Mouse (Mus musculus): ENCODE measurements at regions not wholly inside any gene's neighbourhood (a gene's known extent, or its start where the extent isn't known, plus 50 kb on each side); places are given as distances from the start of the nearest gene placed in this dataset.

DNA sequence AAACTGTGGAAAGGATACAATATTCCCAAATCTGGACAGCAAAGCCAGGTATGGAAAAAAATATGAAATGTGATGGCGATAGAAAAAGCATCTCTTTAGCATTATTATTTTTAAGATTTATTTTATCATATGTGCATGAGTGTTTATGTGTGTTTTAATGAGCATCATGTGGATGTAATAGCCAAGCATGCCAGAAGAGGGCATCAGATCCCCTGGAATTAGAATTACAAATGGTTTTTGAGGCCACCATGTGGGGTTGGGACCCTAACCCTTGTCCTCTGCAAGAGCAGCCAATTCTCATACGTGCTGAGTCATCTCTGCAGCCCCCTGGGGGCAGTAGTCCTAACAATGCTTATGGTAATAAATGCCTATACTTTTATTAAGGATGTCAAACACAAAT lies 111.4 kb upstream of the Vstm2b start:
- ATAC-seq (ENCODE audit: low FRiP score, low read depth) (no peak), DNase-seq (ENCODE audit: low spot score) (no peak)
- no peak overlapping the region for H3K9ac ChIP-seq (ENCODE audit: low read depth, low read length, severe bottlenecking)
- H3K9me3 ChIP-seq (ENCODE audit: control insufficient read depth, low read length) = no peaks in the 10 kb centered on the region
- no peaks in the 10 kb centered on the region for H3K36me3 ChIP-seq (ENCODE audit: control insufficient read depth, insufficient read depth, low read length)
- TF ChIP-seq POLR2A (IDR thresholded peaks at IDR 0.05; ENCODE audit: borderline replicate concordance, extremely low read depth, insufficient read depth, insufficient read length) = no peak
- H3K27ac ChIP-seq (replicated peaks; ENCODE audit: low read depth, low read length) = no peak overlapping the region
- H3K27me3 ChIP-seq (ENCODE audit: control insufficient read depth, insufficient read depth, low read length) = no peaks in the 10 kb centered on the region
- WGBS = 80% methylated on average over 2 of the region's 2 CpGs
- no peak overlapping the region for H3K4me2 ChIP-seq (replicated peaks; ENCODE audit: low read depth, low read length, severe bottlenecking)
- H3K4me1 ChIP-seq (ENCODE audit: control insufficient read depth, insufficient read depth, low read length) = no peaks in the 10 kb centered on the region
- no peak overlapping the region for H3K4me3 ChIP-seq (replicated peaks; ENCODE audit: low read length)

DNA sequence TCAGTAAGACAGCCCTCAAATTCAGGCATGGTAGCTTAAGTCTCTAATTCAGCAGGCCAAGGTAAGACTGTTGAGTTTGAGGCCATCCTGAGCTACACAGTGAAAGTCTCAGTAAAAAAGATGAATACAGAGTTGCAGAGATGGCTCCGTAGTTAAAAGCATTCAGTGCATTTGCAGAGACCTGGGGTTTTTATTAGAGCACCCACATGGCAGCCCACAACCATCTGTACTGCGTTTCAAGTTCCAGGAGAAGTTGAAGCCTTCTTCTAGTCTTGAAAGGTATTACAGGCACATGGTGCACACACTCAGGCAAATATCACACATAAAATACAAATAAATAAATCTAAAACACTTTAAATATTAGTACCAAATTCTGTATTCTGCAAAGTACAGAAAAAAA lies 109.6 kb upstream of the Vstm2b start:
- 55% methylated on average over 2 of the region's 2 CpGs for WGBS
- H3K9me3 ChIP-seq (ENCODE audit: control insufficient read depth, low read length) = no peaks in the 10 kb centered on the region
- no peaks in the 10 kb centered on the region for H3K4me1 ChIP-seq (ENCODE audit: control insufficient read depth, insufficient read depth, low read length)
- H3K27ac ChIP-seq (replicated peaks; ENCODE audit: low read depth, low read length) = no peak overlapping the region
- TF ChIP-seq POLR2A (IDR thresholded peaks at IDR 0.05; ENCODE audit: borderline replicate concordance, extremely low read depth, insufficient read depth, insufficient read length) = no peak
- no peaks in the 10 kb centered on the region for H3K36me3 ChIP-seq (ENCODE audit: control insufficient read depth, insufficient read depth, low read length)
- H3K4me2 ChIP-seq (replicated peaks; ENCODE audit: low read depth, low read length, severe bottlenecking) = no peak overlapping the region
- H3K9ac ChIP-seq (ENCODE audit: low read depth, low read length, severe bottlenecking) = no peak overlapping the region
- H3K4me3 ChIP-seq (replicated peaks; ENCODE audit: low read length) = no peak overlapping the region
- H3K27me3 ChIP-seq (ENCODE audit: control insufficient read depth, insufficient read depth, low read length) = no peaks in the 10 kb centered on the region
- ATAC-seq (ENCODE audit: low FRiP score, low read depth) (no peak), DNase-seq (ENCODE audit: low spot score) (no peak)

GRCm38 (mm10) chr7:40794458-40795207 lies 103.5 kb upstream of the Vstm2b start:
- no peaks in the 10 kb centered on the region for H3K4me1 ChIP-seq (ENCODE audit: control insufficient read depth, insufficient read depth, low read length)
- no peaks in the 10 kb centered on the region for H3K9me3 ChIP-seq (ENCODE audit: control insufficient read depth, low read length)
- no peak overlapping the region for H3K4me3 ChIP-seq (replicated peaks; ENCODE audit: low read length)
- no peak for DNase-seq (ENCODE audit: low spot score)
- H3K27me3 ChIP-seq (ENCODE audit: control insufficient read depth, insufficient read depth, low read length) = no peaks in the 10 kb centered on the region
- no peak overlapping the region for H3K27ac ChIP-seq (replicated peaks; ENCODE audit: low read depth, low read length)
- 70% methylated on average over 11 of the region's 11 CpGs for WGBS
- no peak overlapping the region for H3K9ac ChIP-seq (ENCODE audit: low read depth, low read length, severe bottlenecking)
- no peak for TF ChIP-seq POLR2A (IDR thresholded peaks at IDR 0.05; ENCODE audit: borderline replicate concordance, extremely low read depth, insufficient read depth, insufficient read length)
- ATAC-seq (ENCODE audit: low FRiP score, low read depth) = no peak
- H3K36me3 ChIP-seq (ENCODE audit: control insufficient read depth, insufficient read depth, low read length) = no peaks in the 10 kb centered on the region
- no peak overlapping the region for H3K4me2 ChIP-seq (replicated peaks; ENCODE audit: low read depth, low read length, severe bottlenecking)

DNA sequence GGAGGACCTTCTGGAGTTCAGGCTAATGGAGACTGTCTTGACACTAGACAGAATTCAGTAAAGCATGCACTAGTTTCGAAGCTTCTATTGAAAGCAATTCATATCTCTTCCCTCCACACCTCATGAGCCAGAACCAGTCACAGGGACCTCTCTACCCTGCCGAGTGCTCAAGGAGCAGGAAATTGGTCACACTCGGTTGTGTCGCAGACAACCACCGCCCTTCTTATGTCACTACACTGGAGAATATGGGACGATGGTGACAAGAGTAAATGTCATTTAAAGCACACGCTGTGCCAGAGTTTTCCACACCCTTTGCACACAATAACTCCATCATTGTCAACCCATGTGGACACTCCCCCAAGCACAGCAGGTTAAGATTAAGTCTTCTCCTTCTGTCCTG lies 98.3 kb upstream of the Vstm2b start:
- 77% methylated on average over 7 of the region's 7 CpGs for WGBS
- Histone ChIP-seq H3K4me1 (ENCODE audit: control insufficient read depth, insufficient read depth, low read length) (no peaks in the 10 kb centered on the region), H3K36me3 (ENCODE audit: control insufficient read depth, insufficient read depth, low read length) (no peaks in the 10 kb centered on the region), H3K4me2 (replicated peaks; ENCODE audit: low read depth, low read length, severe bottlenecking) (no peak overlapping the region), H3K9me3 (ENCODE audit: control insufficient read depth, low read length) (no peaks in the 10 kb centered on the region), H3K27me3 (ENCODE audit: control insufficient read depth, insufficient read depth, low read length) (no peaks in the 10 kb centered on the region), H3K27ac (replicated peaks; ENCODE audit: low read depth, low read length) (no peak overlapping the region), H3K4me3 (replicated peaks; ENCODE audit: low read length) (no peak overlapping the region), H3K9ac (ENCODE audit: low read depth, low read length, severe bottlenecking) (no peak overlapping the region)
- no peak for TF ChIP-seq POLR2A (IDR thresholded peaks at IDR 0.05; ENCODE audit: borderline replicate concordance, extremely low read depth, insufficient read depth, insufficient read length)
- DNase-seq (ENCODE audit: low spot score) (no peak), ATAC-seq (ENCODE audit: low FRiP score, low read depth) (no peak)

DNA sequence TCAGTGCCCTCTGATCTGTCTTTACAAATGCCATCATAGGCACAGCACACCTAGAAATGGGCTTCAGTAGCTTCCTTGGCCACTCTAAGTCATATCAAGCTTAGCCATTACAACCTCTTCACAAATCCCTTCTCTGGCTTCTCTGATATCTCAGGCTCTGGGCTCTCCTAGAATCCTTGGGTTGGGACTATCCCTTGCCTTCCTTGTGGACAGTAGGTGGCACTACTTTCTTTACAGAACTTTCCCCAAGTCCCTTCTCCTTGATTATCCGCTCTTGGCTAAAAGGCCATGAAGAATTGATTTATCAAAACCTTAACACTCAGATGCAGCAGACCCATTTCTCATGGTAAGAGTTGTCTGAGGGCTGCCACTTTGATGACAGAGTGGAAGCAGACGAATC lies 96.8 kb upstream of the Vstm2b start:
- no peak for ATAC-seq (ENCODE audit: low FRiP score, low read depth)
- Histone ChIP-seq H3K36me3 (ENCODE audit: control insufficient read depth, insufficient read depth, low read length) (no peaks in the 10 kb centered on the region), H3K4me1 (ENCODE audit: control insufficient read depth, insufficient read depth, low read length) (no peaks in the 10 kb centered on the region), H3K27me3 (ENCODE audit: control insufficient read depth, insufficient read depth, low read length) (no peaks in the 10 kb centered on the region), H3K4me3 (replicated peaks; ENCODE audit: low read length) (no peak overlapping the region), H3K9ac (ENCODE audit: low read depth, low read length, severe bottlenecking) (no peak overlapping the region), H3K4me2 (replicated peaks; ENCODE audit: low read depth, low read length, severe bottlenecking) (no peak overlapping the region), H3K27ac (replicated peaks; ENCODE audit: low read depth, low read length) (no peak overlapping the region), H3K9me3 (ENCODE audit: control insufficient read depth, low read length) (no peaks in the 10 kb centered on the region)
- no peak for DNase-seq (ENCODE audit: low spot score)
- TF ChIP-seq POLR2A (IDR thresholded peaks at IDR 0.05; ENCODE audit: borderline replicate concordance, extremely low read depth, insufficient read depth, insufficient read length) = no peak
- 54% methylated on average over 2 of the region's 2 CpGs for WGBS

Measured in limb, embryonic 14.5 days (tissue).